Mouse (Mus musculus) CH12.LX (cell line): ENCODE results near the gene Phf23. TPM values are rescaled to one million over a fixed set of nuclear protein-coding genes. Genes with fewer than 3 reads are reported as not detected.

Experiments used
- DNase-seq: peaks from one replicate; pipeline ENCODE4 v3.0.0-alpha.2; 2013; ENCODE audit errors: extremely low read depth
- H3K27ac ChIP-seq: 2 replicates; pipeline ENCODE4 v1.5.1; 2012; ENCODE audit warnings: low read depth, mild to moderate bottlenecking, control low read depth, moderate library complexity; ENCODE audit not compliant: insufficient read depth
- H3K27me3 ChIP-seq: replicated peaks from 2 replicates; pipeline ENCODE3; 2012; ENCODE audit warnings: inconsistent platforms
- H3K36me3 ChIP-seq, 2 experiments: replicated peaks in 1 of 2; 2 replicates each; pipeline versions ENCODE3 to v1.6.1; 2012; ENCODE audit warnings: inconsistent platforms in 1 of 2, low read length in 1 of 2, mild to moderate bottlenecking in 1 of 2, mixed read lengths in 1 of 2, moderate library complexity in 1 of 2; ENCODE audit not compliant: control insufficient read depth in 1 of 2, insufficient read depth in 1 of 2
- H3K4me1 ChIP-seq, 2 experiments: 2 replicates each; pipeline ENCODE4 v1.6.1; 2012; ENCODE audit warnings: inconsistent platforms in 1 of 2, moderate library complexity in 1 of 2; ENCODE audit not compliant: insufficient read depth in 2 of 2, control insufficient read depth in 1 of 2
- H3K4me2 ChIP-seq: 2 replicates; pipeline ENCODE4 v1.6.1; 2012; ENCODE audit warnings: low read depth, mild to moderate bottlenecking, control low read depth; ENCODE audit not compliant: poor library complexity, insufficient read depth, severe bottlenecking
- H3K4me3 ChIP-seq, 3 experiments: fragments of 150-350 bp in 1 of 3; sonication (generic) in 1 of 3; replicated peaks in 1 of 3; 2 replicates each; pipeline versions ENCODE3 to v1.5.1; 2011 to 2012; ENCODE audit warnings: low read depth in 2 of 3, low read length in 2 of 3, mild to moderate bottlenecking in 2 of 3, moderate library complexity in 2 of 3, control low read depth in 1 of 3, improper control_type of control experiment in 1 of 3, inconsistent platforms in 1 of 3, mixed read lengths in 1 of 3; ENCODE audit not compliant: poor library complexity in 1 of 3
- H3K79me2 ChIP-seq: replicated peaks from 2 replicates; pipeline ENCODE4 v1.6.1; 2012; ENCODE audit warnings: mild to moderate bottlenecking, moderate library complexity; ENCODE audit not compliant: control insufficient read depth, poor library complexity, insufficient read depth, severe bottlenecking; ENCODE audit errors: extremely low read depth
- H3K9ac ChIP-seq: 2 replicates; pipeline ENCODE4 v1.6.1; 2012; ENCODE audit warnings: low read depth, mild to moderate bottlenecking, control low read depth, moderate library complexity; ENCODE audit not compliant: insufficient read depth
- H3K9me3 ChIP-seq: replicated peaks from 2 replicates; pipeline ENCODE3; 2012; ENCODE audit warnings: low read length, inconsistent platforms, mixed read lengths
- BHLHE40 ChIP-seq: IDR thresholded peaks from 2 replicates; pipeline ENCODE4 v1.6.1; 2011; ENCODE audit warnings: mild to moderate bottlenecking, low read depth, low read length, improper control_type of control experiment
- CTCF ChIP-seq, 2 experiments: IDR thresholded peaks in 1 of 2; conservative IDR thresholded peaks in 1 of 2; 2 replicates each; pipeline ENCODE4 v1.5.1; 2011 to 2012; ENCODE audit warnings: low read depth in 2 of 2, low read length in 2 of 2, improper control_type of control experiment in 1 of 2, inconsistent platforms in 1 of 2, mild to moderate bottlenecking in 1 of 2, moderate library complexity in 1 of 2
- ELF1 ChIP-seq: IDR thresholded peaks from 2 replicates; pipeline ENCODE4 v1.6.1; 2014; ENCODE audit warnings: low read depth, mild to moderate bottlenecking, inconsistent platforms, low read length, improper control_type of control experiment
- EP300 ChIP-seq: IDR thresholded peaks from 2 replicates; pipeline ENCODE4 v1.6.1; 2011; ENCODE audit warnings: low read length, improper control_type of control experiment
- HCFC1 ChIP-seq: IDR thresholded peaks from 2 replicates; pipeline ENCODE4 v1.6.1; 2012; ENCODE audit warnings: low read depth, mild to moderate bottlenecking, inconsistent platforms, low read length, improper control_type of control experiment
- IRF4 ChIP-seq: IDR thresholded peaks from 2 replicates; pipeline ENCODE4 v1.6.1; 2014; ENCODE audit warnings: low read depth, mild to moderate bottlenecking, inconsistent platforms, low read length, improper control_type of control experiment
- JUN ChIP-seq: IDR thresholded peaks from 2 replicates; pipeline ENCODE4 v1.6.1; 2011; ENCODE audit warnings: low read depth, mild to moderate bottlenecking, low read length, improper control_type of control experiment, moderate library complexity; ENCODE audit not compliant: insufficient read depth
- MAFK ChIP-seq: IDR thresholded peaks from 2 replicates; pipeline ENCODE4 v1.6.1; 2011; ENCODE audit warnings: low read length, improper control_type of control experiment; ENCODE audit not compliant: insufficient replicate concordance
- MAX ChIP-seq: IDR thresholded peaks from 2 replicates; pipeline ENCODE4 v1.6.1; 2011; ENCODE audit warnings: low read length, improper control_type of control experiment
- MXI1 ChIP-seq: IDR thresholded peaks from 2 replicates; pipeline ENCODE4 v1.6.1; 2011; ENCODE audit warnings: mild to moderate bottlenecking, low read depth, low read length, improper control_type of control experiment
- NELFE ChIP-seq: IDR thresholded peaks from 2 replicates; pipeline ENCODE4 v1.6.1; 2011; ENCODE audit warnings: low read depth, low read length, improper control_type of control experiment
- NRF1 ChIP-seq: IDR thresholded peaks from 2 replicates; pipeline ENCODE4 v1.6.1; 2014; ENCODE audit warnings: low read depth, mild to moderate bottlenecking, inconsistent platforms, low read length, improper control_type of control experiment, moderate library complexity
- POLR2AphosphoS2 ChIP-seq: IDR thresholded peaks from 2 replicates; pipeline ENCODE4 v1.6.1; 2011; ENCODE audit warnings: low read depth, low read length, improper control_type of control experiment
- RAD21 ChIP-seq: IDR thresholded peaks from 2 replicates; pipeline ENCODE4 v1.6.1; 2011; ENCODE audit warnings: low read depth, mild to moderate bottlenecking, low read length, improper control_type of control experiment, moderate library complexity
- RCOR1 ChIP-seq: conservative IDR thresholded peaks from 2 replicates; pipeline ENCODE4 v1.6.1; 2012; ENCODE audit warnings: low read depth, mild to moderate bottlenecking, inconsistent platforms, low read length, improper control_type of control experiment
- TBP ChIP-seq: conservative IDR thresholded peaks from 2 replicates; pipeline ENCODE4 v1.6.1; 2011; ENCODE audit warnings: low read depth, low read length, improper control_type of control experiment
- UBTF ChIP-seq: IDR thresholded peaks from 2 replicates; pipeline ENCODE4 v1.6.1; 2012; ENCODE audit warnings: low read depth, mild to moderate bottlenecking, inconsistent platforms, low read length, improper control_type of control experiment, moderate library complexity
- USF2 ChIP-seq: conservative IDR thresholded peaks from 2 replicates; pipeline ENCODE4 v1.6.1; 2011; ENCODE audit warnings: low read depth, low read length, improper control_type of control experiment
- ZC3H11A ChIP-seq: IDR thresholded peaks from 2 replicates; pipeline ENCODE4 v1.6.1; 2012; ENCODE audit warnings: low read depth, mild to moderate bottlenecking, inconsistent platforms, low read length, improper control_type of control experiment
- ZMIZ1 ChIP-seq: IDR thresholded peaks from 2 replicates; pipeline ENCODE4 v1.6.1; 2012; ENCODE audit warnings: low read depth, mild to moderate bottlenecking, inconsistent platforms, low read length, improper control_type of control experiment
- ZNF384 ChIP-seq: IDR thresholded peaks from 2 replicates; pipeline ENCODE4 v1.6.1; 2012; ENCODE audit warnings: low read depth, low read length, improper control_type of control experiment, inconsistent platforms
- dilution Hi-C: fragments of 300-500 bp; cut with MboI; formaldehyde crosslinking; loops from 2 replicates; pipeline ENCODE4 v1.14.3; 2020; ENCODE audit warnings: low sequenced_read_pairs; ENCODE audit not compliant: extremely low pct_unique_long_range_greater_than_20kb, extremely low pct_ligation_motif_present
- in situ Hi-C: fragments of 300-500 bp; cut with MboI; formaldehyde crosslinking; loops from 3 replicates; pipeline ENCODE4 v1.14.3; 2019; ENCODE audit warnings: low sequenced_read_pairs, low pct_ligation_motif_present, low pct_unique_long_range_greater_than_20kb, mixed read lengths
- polyA plus RNA-seq: library from polyadenylated mRNA; unstranded; fragments of >175 nt; gene quantifications from 2 replicates; pipeline ENCODE4 v1.2.1, GENCODE M21; 2012; ENCODE audit warnings: low read depth; ENCODE audit not compliant: insufficient read length
- total RNA-seq, 2 experiments: library from RNA; depleted of rRNA; stranded (reverse); fragments of 300-350 nt in 1 of 2; fragments of >200 nt in 1 of 2; gene quantifications; 2 replicates each; pipeline ENCODE4 v1.2.3; 2012 to 2014

Phf23 gene
- total and polyA plus RNA-seq, 3 experiments, result 67.2 to 93.2 (median 69.0) TPM

DNA sequence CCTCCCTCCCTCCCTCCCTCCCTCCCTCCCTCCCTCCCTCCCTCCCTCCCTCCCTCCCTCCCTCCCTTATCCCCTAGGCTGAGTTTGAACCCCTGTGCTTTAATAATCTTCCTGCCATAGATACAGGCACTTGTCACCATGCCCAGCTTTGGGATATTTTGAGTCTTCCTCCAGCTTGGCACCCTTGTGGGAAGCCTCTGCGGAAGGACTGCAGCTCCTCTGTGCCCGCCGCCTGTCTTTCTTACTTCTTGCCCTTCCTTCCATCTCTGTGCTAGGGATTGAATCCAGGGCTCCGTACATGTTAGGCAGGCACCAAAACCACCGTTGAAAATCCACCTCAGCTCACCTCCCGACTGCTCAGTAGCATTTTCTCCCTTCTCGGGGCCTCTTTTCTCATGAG, 44.6 kb downstream of the Phf23 start:
- TF ChIP-seq IRF4 (no peak), RAD21 (no peak), USF2 (no peak), RCOR1 (no peak), JUN (no peak), MAFK (no peak), MAX (no peak), HCFC1 (no peak), NELFE (no peak), NRF1 (no peak), BHLHE40 (no peak), ZC3H11A (no peak), ZMIZ1 (no peak), CTCF (conservative IDR thresholded peaks at IDR 0.05 in 1 of 2, IDR thresholded peaks at IDR 0.05 in 1 of 2; ENCODE audit: low read depth in 2 of 2, low read length in 2 of 2) (no peak), UBTF (no peak), ELF1 (no peak), EP300 (no peak), MXI1 (no peak), TBP (no peak)
- no peak for DNase-seq
- Histone ChIP-seq H3K36me3 (peaks cover 0 to 50% of the 10 kb centered on the region in 2 experiments), H3K4me1 (peaks cover 10 to 17% of the 10 kb centered on the region in 2 experiments), H3K4me3 (no peak overlapping the region), H3K79me2 (no peaks in the 10 kb centered on the region), H3K4me2 (no peak overlapping the region), H3K9ac (no peak overlapping the region), H3K9me3 (no peaks in the 10 kb centered on the region), H3K27ac (no peak overlapping the region), H3K27me3 (no peaks in the 10 kb centered on the region)
- dilution Hi-C loops, result no loop called here
- in situ Hi-C loops, result no loop called here

DNA sequence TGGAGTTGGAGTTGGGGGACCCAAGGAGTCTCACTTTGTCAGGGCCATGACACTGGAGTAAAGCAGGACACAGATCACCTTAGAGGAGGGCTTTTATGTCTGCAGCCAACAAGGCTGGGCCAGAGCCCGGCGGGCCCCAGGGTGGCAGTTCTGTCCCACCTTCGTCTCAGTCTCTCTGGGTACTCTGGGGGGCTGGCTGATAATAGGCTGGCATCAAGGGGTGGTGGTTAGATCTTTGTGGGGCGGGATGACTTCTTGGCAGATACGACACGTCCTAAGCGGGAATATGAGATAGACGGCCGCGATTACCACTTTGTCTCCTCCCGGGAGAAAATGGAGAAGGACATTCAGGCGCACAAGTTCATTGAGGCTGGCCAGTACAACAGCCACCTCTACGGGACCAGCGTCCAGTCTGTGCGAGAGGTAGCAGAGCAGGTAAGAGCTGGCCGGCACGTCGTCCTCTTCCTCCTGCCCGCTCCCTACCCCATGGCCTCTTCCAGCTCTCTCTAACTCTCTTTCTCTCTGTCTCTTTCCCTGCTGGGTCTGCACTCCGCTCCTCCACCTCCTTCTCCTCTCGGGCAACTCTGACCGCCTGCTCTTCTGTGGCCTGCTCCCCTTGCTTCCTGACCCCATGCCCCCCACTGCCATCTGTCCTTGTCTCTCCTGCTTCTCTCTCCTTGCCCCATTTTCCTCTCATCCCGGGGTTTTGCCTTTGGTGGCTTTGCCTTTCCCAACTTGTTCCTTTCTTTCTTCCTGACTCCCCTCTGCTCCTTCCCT, 46.9 kb downstream of the Phf23 start:
- no peaks in the 10 kb centered on the region for H3K9me3 ChIP-seq
- peaks cover 8 to 12% of the 10 kb centered on the region in 2 experiments for H3K4me1 ChIP-seq
- no peak overlapping the region for H3K4me2 ChIP-seq
- no peaks in the 10 kb centered on the region for H3K27me3 ChIP-seq
- H3K79me2 ChIP-seq, result no peaks in the 10 kb centered on the region
- DNase-seq, result no peak
- in situ Hi-C loops, result no loop called here
- dilution Hi-C loops, result no loop called here
- peaks cover 0 to 52% of the 10 kb centered on the region in 2 experiments for H3K36me3 ChIP-seq
- H3K9ac ChIP-seq, result no peak overlapping the region
- no peak overlapping the region for H3K27ac ChIP-seq
- TF ChIP-seq NRF1 (no peak), BHLHE40 (no peak), ZNF384 (no peak), POLR2AphosphoS2 (no peak)
- no peak overlapping the region for H3K4me3 ChIP-seq
